Mouse (Mus musculus) heart, adult 2 months (tissue): ENCODE data around the gene Mapre3. TPM values are rescaled to one million over a fixed set of nuclear protein-coding genes. Genes with fewer than 3 reads are reported as not detected.

ENCODE experiments used
- DNase-seq, 2 experiments: peaks; one replicate each; pipeline ENCODE4 v3.0.0; 2021
- H3K27ac ChIP-seq: fragments of 200-600 bp; 2 replicates; pipeline ENCODE4 v1.8.1; 2022
- H3K27me3 ChIP-seq: fragments of 200-500 bp; 2 replicates; pipeline ENCODE4 v1.6.1; 2012; ENCODE audit warnings: mild to moderate bottlenecking, low read length, inconsistent platforms, mixed read lengths; ENCODE audit not compliant: control insufficient read depth, insufficient read depth
- H3K36me3 ChIP-seq: fragments of 200-500 bp; 2 replicates; pipeline ENCODE4 v1.6.1; 2012; ENCODE audit warnings: low read length, inconsistent platforms; ENCODE audit not compliant: control insufficient read depth, insufficient read depth
- H3K4me1 ChIP-seq: fragments of 200-500 bp; 2 replicates; pipeline ENCODE4 v1.6.1; 2011; ENCODE audit warnings: low read length; ENCODE audit not compliant: control insufficient read depth, insufficient read depth
- H3K4me3 ChIP-seq: fragments of 200-600 bp; 2 replicates; pipeline ENCODE4 v1.8.1; 2022
- H3K79me2 ChIP-seq: fragments of 200-500 bp; replicated peaks from 2 replicates; pipeline ENCODE4 v1.6.1; 2012; ENCODE audit warnings: mild to moderate bottlenecking, inconsistent platforms, low read length, moderate library complexity, mixed read lengths; ENCODE audit not compliant: control insufficient read depth, insufficient read depth
- H3K9ac ChIP-seq: fragments of 200-500 bp; 2 replicates; pipeline ENCODE4 v1.6.1; 2012; ENCODE audit warnings: low read depth, mild to moderate bottlenecking, control low read depth, inconsistent platforms, low read length, mixed read lengths
- CTCF ChIP-seq: fragments of 200-600 bp; IDR thresholded peaks from 2 replicates; pipeline ENCODE4 v1.8.1; 2022; ENCODE audit warnings: antibody characterized with exemption, mild to moderate bottlenecking, moderate library complexity
- EP300 ChIP-seq: fragments of 200-500 bp; IDR thresholded peaks from 2 replicates; pipeline ENCODE4 v1.6.1; 2011; ENCODE audit warnings: low read depth, low read length, control low read depth; ENCODE audit not compliant: insufficient read depth
- POLR2A ChIP-seq: fragments of 200-500 bp; IDR thresholded peaks from 2 replicates; pipeline ENCODE4 v1.6.1; 2011; ENCODE audit warnings: mild to moderate bottlenecking, low read depth, low read length, control low read depth; ENCODE audit not compliant: insufficient read depth
- WGBS: fragments of 180-500 bp; shearing (Covaris S2); methylation state at CpG from one replicate; pipeline ENCODE4 v1.1.7; 2018; 5-methylcytosine and 5-hydroxymethylcytosine counted together
- intact Hi-C: fragments of 180-260 bp; cut with DNase I; formaldehyde crosslinking; loops from one replicate; pipeline ENCODE4 v1.15.1; 2025
- polyA plus RNA-seq: library from polyadenylated mRNA; depleted of rRNA; stranded (reverse); fragments of >200 nt; gene quantifications from 2 replicates; pipeline ENCODE4 v1.2.3, GENCODE M21; 2012
- total RNA-seq, 2 experiments: library from RNA; stranded (reverse); gene quantifications; 2 replicates each; pipeline ENCODE4 v1.2.3; 2021

Gene Mapre3
- total and polyA plus RNA-seq, 3 experiments: 36.5 to 52.8 (median 38.2) TPM

GRCm38 (mm10) chr5:30797482-30797881 is 17.0 kb upstream of the Mapre3 start:
- Histone ChIP-seq H3K4me3 (no peak overlapping the region), H3K36me3 (no peaks in the 10 kb centered on the region), H3K27ac (no peak overlapping the region), H3K4me1 (no peaks in the 10 kb centered on the region), H3K79me2 (no peaks in the 10 kb centered on the region), H3K27me3 (no peaks in the 10 kb centered on the region), H3K9ac (no peak overlapping the region)
- no peak for TF ChIP-seq POLR2A
- TF ChIP-seq EP300: no peak
- no peak for TF ChIP-seq CTCF
- DNase-seq: no peak
- 80% methylated on average over 7 of the region's 7 CpGs for WGBS
- intact Hi-C loops: loop anchor here (10.0 kb wide), 1 partner anchor 583 kb away; no protein-coding TSS in a partner anchor

- Histone ChIP-seq H3K27me3 (no peaks in the 10 kb centered on the region), H3K27ac (no peak overlapping the region), H3K79me2 (no peaks in the 10 kb centered on the region), H3K36me3 (no peaks in the 10 kb centered on the region), H3K4me3 (no peak overlapping the region), H3K4me1 (no peaks in the 10 kb centered on the region), H3K9ac (no peak overlapping the region)
- intact Hi-C loops: loop anchor here (10.0 kb wide), 1 partner anchor 583 kb away; no protein-coding TSS in a partner anchor
- TF ChIP-seq POLR2A: no peak
- TF ChIP-seq EP300: no peak
- no peak for TF ChIP-seq CTCF
- no peak for DNase-seq
- WGBS: 64% methylated on average over 8 of the region's 8 CpGs
These were observed 16.5 kb upstream of the Mapre3 start for GRCm38 (mm10) chr5:30797982-30798381.

DNA sequence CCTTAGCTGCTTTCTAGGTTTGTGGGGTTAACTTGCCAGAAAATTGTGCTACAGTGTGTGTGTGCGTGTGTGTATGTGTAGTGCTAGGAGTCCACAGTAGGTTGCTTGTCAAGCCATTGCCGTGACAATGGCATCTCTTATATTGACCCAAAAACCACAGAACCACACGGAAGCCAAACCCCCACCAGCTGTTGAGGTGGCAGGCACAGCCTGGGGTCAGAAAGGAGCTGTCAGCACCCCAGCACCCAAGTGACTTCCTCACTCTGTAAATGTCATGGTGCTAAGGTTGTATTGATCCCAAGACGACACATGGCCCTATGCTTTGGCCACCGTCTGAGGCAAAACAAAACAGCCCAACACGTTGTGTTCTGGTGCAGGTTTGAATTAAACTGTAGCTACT is 15.5 kb upstream of the Mapre3 start:
- intact Hi-C loops: loop anchor here (10.0 kb wide), 1 partner anchor 584 kb away; no protein-coding TSS in a partner anchor
- no peaks in the 10 kb centered on the region for H3K27me3 ChIP-seq

DNA sequence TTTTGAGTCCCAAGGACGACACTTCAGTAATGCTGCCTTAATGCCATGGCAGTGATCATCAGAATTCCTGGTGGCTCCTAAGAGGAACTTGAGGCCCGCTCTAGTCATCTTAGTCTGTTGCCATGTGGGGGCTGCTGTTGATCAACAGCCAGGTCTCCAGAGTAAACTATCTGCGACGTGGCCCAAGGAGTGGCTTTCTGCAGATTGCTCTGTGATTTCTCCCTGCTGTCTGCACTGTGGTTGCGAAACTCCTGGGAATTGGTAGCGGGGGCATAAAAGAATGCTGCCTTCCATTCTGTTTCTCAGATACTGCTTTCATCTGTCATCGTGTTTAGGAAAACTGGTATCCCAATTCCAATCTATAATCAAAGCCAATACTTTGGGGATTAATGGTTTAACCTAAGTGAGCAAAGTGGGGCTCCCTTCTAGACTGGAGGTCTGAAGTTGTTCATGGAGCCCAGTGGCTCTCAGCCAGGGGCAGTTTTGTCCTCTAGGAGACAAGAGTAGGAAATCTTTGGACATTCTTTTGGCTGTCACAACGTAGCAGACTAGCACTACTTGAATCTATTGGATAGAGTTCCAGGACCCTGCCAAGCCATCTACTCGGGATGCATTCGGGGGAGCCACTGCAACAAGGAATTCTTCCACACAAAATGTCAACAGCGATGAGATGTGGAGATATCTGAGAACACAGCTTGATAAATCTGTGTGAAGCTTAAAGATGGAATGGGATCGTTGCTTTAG is 11.5 kb upstream of the Mapre3 start:
- Histone ChIP-seq H3K27me3 (no peaks in the 10 kb centered on the region), H3K4me1 (no peaks in the 10 kb centered on the region), H3K9ac (no peak overlapping the region), H3K4me3 (no peak overlapping the region), H3K36me3 (no peaks in the 10 kb centered on the region), H3K27ac (no peak overlapping the region), H3K79me2 (no peaks in the 10 kb centered on the region)
- WGBS: 61% methylated on average over 12 of the region's 12 CpGs
- no peak for DNase-seq
- intact Hi-C loops: loop anchor here (10.0 kb wide), 1 partner anchor 302 kb away; the partner anchor contains the start of genes Dnajc5g and Slc30a3
- TF ChIP-seq EP300: no peak
- no peak for TF ChIP-seq POLR2A
- no peak for TF ChIP-seq CTCF

More for the DNA sequence above, 15.5 kb upstream of the Mapre3 start:
- Histone ChIP-seq H3K9ac (no peak overlapping the region), H3K4me1 (no peaks in the 10 kb centered on the region), H3K36me3 (no peaks in the 10 kb centered on the region), H3K27ac (no peak overlapping the region), H3K79me2 (no peaks in the 10 kb centered on the region), H3K4me3 (no peak overlapping the region)
- TF ChIP-seq POLR2A: no peak
- no peak for TF ChIP-seq EP300
- TF ChIP-seq CTCF: no peak
- 66% methylated on average over 6 of the region's 6 CpGs for WGBS
- DNase-seq: no peak

- WGBS: 11% methylated on average over 3 of the region's 3 CpGs
These were observed 8.3 kb upstream of the Mapre3 start for GRCm38 (mm10) chr5:30806106-30806505.

GRCm38 (mm10) chr5:30815120-30815465 is 652 bp downstream of the Mapre3 start:
- peak overlapping the region; percentile 91 for H3K9ac ChIP-seq
- no peaks in the 10 kb centered on the region for H3K36me3 ChIP-seq
- H3K4me1 ChIP-seq: peaks cover 6% of the 10 kb centered on the region
- H3K27ac ChIP-seq: peak overlapping the region; percentile 80
- TF ChIP-seq CTCF (no peak), EP300 (no peak), POLR2A (no peak)
- intact Hi-C loops: no loop called here
- no peaks in the 10 kb centered on the region for H3K27me3 ChIP-seq
- WGBS: 7% methylated on average over 7 of the region's 7 CpGs
- DNase-seq: no peak
- H3K4me3 ChIP-seq: peak overlapping the region; percentile 80
- H3K79me2 ChIP-seq: no peaks in the 10 kb centered on the region; the same call in 1 of the 2 replicates

More at GRCm38 (mm10) chr5:30806106-30806505, 8.3 kb upstream of the Mapre3 start:
- Histone ChIP-seq H3K79me2 (no peaks in the 10 kb centered on the region), H3K27ac (no peak overlapping the region), H3K27me3 (no peaks in the 10 kb centered on the region), H3K4me3 (no peak overlapping the region), H3K9ac (no peak overlapping the region), H3K36me3 (no peaks in the 10 kb centered on the region), H3K4me1 (no peaks in the 10 kb centered on the region)
- intact Hi-C loops: loop anchor here (1.0 to 10.0 kb wide), 4 partner anchors 61 to 299 kb away; partner anchors contain the start of genes Dnajc5g, Slc30a3 and Tmem214
- peak; percentile 85 to 90 for DNase-seq
- TF ChIP-seq POLR2A (no peak), CTCF (no peak), EP300 (peak; percentile 91)
